Mouse (Mus musculus) layer of hippocampus, adult 2 months (tissue): ENCODE measurements around the gene Spata3. TPM values are rescaled to one million over a fixed set of nuclear protein-coding genes. Genes with fewer than 3 reads are reported as not detected.
"Not testable (repeated sequence)": the region's sequence is repeated elsewhere in the genome, so short reads cannot be mapped to it uniquely, and the experiment has no call there.

Source experiments
- DNase-seq, 2 experiments: peaks; one replicate each; pipeline ENCODE4 v3.0.0; 2022; ENCODE audit warnings: low spot score in 2 of 2
- H3K27ac ChIP-seq: fragments of 200-600 bp; 2 replicates; pipeline ENCODE4 v1.8.1; 2022
- H3K4me3 ChIP-seq: fragments of 200-600 bp; 2 replicates; pipeline ENCODE4 v1.8.1; 2022; ENCODE audit warnings: mild to moderate bottlenecking
- CTCF ChIP-seq: fragments of 200-600 bp; conservative IDR thresholded peaks from 2 replicates; pipeline ENCODE4 v1.8.1; 2022; ENCODE audit warnings: antibody characterized with exemption, mild to moderate bottlenecking, moderate library complexity
- long read RNA-seq, 2 experiments: library from polyadenylated mRNA; stranded (forward); transcript quantifications; one replicate each; pipeline ENCODE4 v2.0.0; 2021; ENCODE audit warnings: borderline mapping rate in 2 of 2
- total RNA-seq, 2 experiments: library from RNA; stranded (reverse); gene quantifications; 2 replicates each; pipeline ENCODE4 v1.2.3; 2021

Gene Spata3
- 1 to 10 TPM; 1.2 TPM for total RNA-seq
- long read RNA-seq, experiment 1, partial matches to known transcripts: 0 of 2 reads
- long read RNA-seq, experiment 1, other reads (novel, unspliced or antisense): 2 of 2 reads
- long read RNA-seq, experiment 2: 0 reads

GRCm38 (mm10) chr1:86016516-86016915 is at the start of gene Spata3:
Spata3 (plus strand) TSS chr1:86016816.
- DNase-seq: no peak
- H3K27ac ChIP-seq: peak within 1 kb of the TSS; percentile 92; the same call in 1 of the 2 replicates
- TF ChIP-seq CTCF: no peak
- no peak within 1 kb of the TSS for H3K4me3 ChIP-seq

GRCm38 (mm10) chr1:85969081-85969480 is 47.5 kb upstream of the Spata3 start:
- DNase-seq: no peak
- Histone ChIP-seq H3K27ac (no peak overlapping the region), H3K4me3 (no peak overlapping the region)
- no peak for TF ChIP-seq CTCF

- TF ChIP-seq CTCF: no peak
- Histone ChIP-seq H3K4me3 (no peak overlapping the region), H3K27ac (no peak overlapping the region)
- peak; percentile 22 to 25 for DNase-seq
These were observed 47.1 kb upstream of the Spata3 start for GRCm38 (mm10) chr1:85969519-85969918.

GRCm38 (mm10) chr1:85971070-85971469 is 45.5 kb upstream of the Spata3 start:
- Histone ChIP-seq H3K4me3 (no peak overlapping the region), H3K27ac (no peak overlapping the region)
- TF ChIP-seq CTCF: no peak
- DNase-seq: no peak

GRCm38 (mm10) chr1:85972341-85972740 is 44.3 kb upstream of the Spata3 start:
- Histone ChIP-seq H3K27ac (no peak overlapping the region), H3K4me3 (no peak overlapping the region)
- DNase-seq: no peak
- no peak for TF ChIP-seq CTCF

- no peak for TF ChIP-seq CTCF
- no peak overlapping the region for H3K27ac ChIP-seq
- DNase-seq: no peak
- H3K4me3 ChIP-seq: no peak overlapping the region
These were observed 43.1 kb upstream of the Spata3 start for GRCm38 (mm10) chr1:85973468-85973877.

GRCm38 (mm10) chr1:85977709-85978108 is 38.9 kb upstream of the Spata3 start:
- TF ChIP-seq CTCF: no peak
- Histone ChIP-seq H3K4me3 (no peak overlapping the region), H3K27ac (no peak overlapping the region)
- DNase-seq: no peak

- TF ChIP-seq CTCF: no peak
- Histone ChIP-seq H3K27ac (no peak overlapping the region), H3K4me3 (no peak overlapping the region)
- no peak for DNase-seq
These were observed 34.8 kb upstream of the Spata3 start for GRCm38 (mm10) chr1:85981738-85982357.

- no peak for TF ChIP-seq CTCF
- no peak for DNase-seq
- no peak overlapping the region for H3K4me3 ChIP-seq
- H3K27ac ChIP-seq: no peak overlapping the region
These were observed 30.8 kb upstream of the Spata3 start for GRCm38 (mm10) chr1:85985784-85986183.

- TF ChIP-seq CTCF: no peak
- no peak for DNase-seq
- Histone ChIP-seq H3K27ac (no peak overlapping the region), H3K4me3 (no peak overlapping the region)
These were observed 28.3 kb upstream of the Spata3 start for GRCm38 (mm10) chr1:85988351-85988750.

- DNase-seq, H3K4me3 ChIP-seq, H3K27ac ChIP-seq: not testable (repeated sequence)
These were observed 27.7 kb upstream of the Spata3 start for GRCm38 (mm10) chr1:85988882-85989281.

- Histone ChIP-seq H3K4me3 (no peak overlapping the region), H3K27ac (no peak overlapping the region)
- TF ChIP-seq CTCF: no peak
- no peak for DNase-seq
These were observed 24.4 kb upstream of the Spata3 start for GRCm38 (mm10) chr1:85992175-85992574.

- no peak for DNase-seq
- Histone ChIP-seq H3K4me3 (no peak overlapping the region), H3K27ac (no peak overlapping the region)
- no peak for TF ChIP-seq CTCF
These were observed 23.1 kb upstream of the Spata3 start for GRCm38 (mm10) chr1:85993541-85993940.

- no peak for DNase-seq
- no peak overlapping the region for H3K27ac ChIP-seq
- no peak for TF ChIP-seq CTCF
- H3K4me3 ChIP-seq: no peak overlapping the region
These were observed 19.4 kb upstream of the Spata3 start for GRCm38 (mm10) chr1:85997221-85997620.
